8 mouse cellular contexts compared by ENCODE assay signal in genomic region chr2:165233491-165234290, GRCm38 (mm10). TPM values are rescaled to one million over a fixed set of nuclear protein-coding genes. Genes with fewer than 3 reads are reported as not detected.
A peak's percentile ranks its signal among the peaks of the same experiment; 100 is the strongest.
DNase-seq lines count a peak whose midpoint lies in the region; ATAC-seq and TF ChIP-seq lines count a peak whose summit lies in the region.

No protein-coding gene starts in this region.

- TF ChIP-seq CTCF in midbrain, postnatal 0 days (IDR thresholded peaks at IDR 0.05) = peak; percentile 65

- no peaks in the 10 kb centered on the region for H3K9me3 ChIP-seq in intestine, embryonic 14.5 days (ENCODE audit: control insufficient read depth, low read length)
- no peaks in the 10 kb centered on the region for H3K9me3 ChIP-seq in liver, embryonic 11.5 days (ENCODE audit: control insufficient read depth, low read length)
- no peaks in the 10 kb centered on the region for H3K9me3 ChIP-seq in midbrain, postnatal 0 days (ENCODE audit: low read length)
- H3K9me3 ChIP-seq in stomach, embryonic 16.5 days (replicated peaks; ENCODE audit: control insufficient read depth, low read length) = no peaks in the 10 kb centered on the region

- H3K4me3 ChIP-seq in intestine, embryonic 14.5 days (ENCODE audit: low read depth, low read length) = peak overlapping the region; percentile 48
- peak overlapping the region; percentile 47 for H3K4me3 ChIP-seq in liver, embryonic 11.5 days (ENCODE audit: low read depth, low read length)
- H3K4me3 ChIP-seq in midbrain, postnatal 0 days (ENCODE audit: low read depth, low read length) = peak overlapping the region; percentile 80
- peak overlapping the region; percentile 59 for H3K4me3 ChIP-seq in stomach, embryonic 16.5 days (replicated peaks; ENCODE audit: low read length)

- H3K4me2 ChIP-seq in intestine, embryonic 14.5 days (ENCODE audit: low read length) = peak overlapping the region; percentile 98
- peak overlapping the region; percentile 70 for H3K4me2 ChIP-seq in liver, embryonic 11.5 days
- H3K4me2 ChIP-seq in midbrain, postnatal 0 days (ENCODE audit: low read depth, low read length, poor library complexity, severe bottlenecking) = peak overlapping the region; percentile 97
- H3K4me2 ChIP-seq in stomach, embryonic 16.5 days (ENCODE audit: low read depth, low read length) = peak overlapping the region; percentile 98

- under 1% methylated on average over 77 of the region's 82 CpGs for WGBS in intestine, embryonic 14.5 days
- WGBS in liver, embryonic 11.5 days = 2% methylated on average over 76 of the region's 82 CpGs
- WGBS in midbrain, postnatal 0 days = under 1% methylated on average over 61 of the region's 82 CpGs
- WGBS in stomach, embryonic 16.5 days = under 1% methylated on average over 80 of the region's 82 CpGs

- H3K27ac ChIP-seq in intestine, embryonic 14.5 days (ENCODE audit: low read depth) = no peak overlapping the region
- H3K27ac ChIP-seq in liver, embryonic 11.5 days (ENCODE audit: low read depth, low read length) = no peak overlapping the region
- H3K27ac ChIP-seq in midbrain, postnatal 0 days (ENCODE audit: low read depth, low read length) = peak overlapping the region; percentile 67; the same call in 1 of the 2 replicates
- no peak overlapping the region for H3K27ac ChIP-seq in stomach, embryonic 16.5 days (ENCODE audit: low read length)

- no peaks in the 10 kb centered on the region for H3K36me3 ChIP-seq in intestine, embryonic 14.5 days (ENCODE audit: control insufficient read depth, insufficient read depth, low read length)
- no peaks in the 10 kb centered on the region for H3K36me3 ChIP-seq in liver, embryonic 11.5 days (ENCODE audit: control insufficient read depth, insufficient read depth, low read length)
- no peaks in the 10 kb centered on the region for H3K36me3 ChIP-seq in midbrain, postnatal 0 days (ENCODE audit: insufficient read depth, low read length)
- H3K36me3 ChIP-seq in stomach, embryonic 16.5 days (ENCODE audit: control insufficient read depth, insufficient read depth, low read length) = no peaks in the 10 kb centered on the region

- no peak; the same call in 1 of the 2 replicates for ATAC-seq in intestine, embryonic 14.5 days (replicated peaks; ENCODE audit: low FRiP score, low TSS enrichment, low read depth)
- ATAC-seq in liver, embryonic 11.5 days (replicated peaks; ENCODE audit: low FRiP score) = no peak
- peak; percentile 25 for ATAC-seq in midbrain, postnatal 0 days (ENCODE audit: low FRiP score)
- ATAC-seq in stomach, embryonic 16.5 days (ENCODE audit: insufficient read depth, low FRiP score) = no peak

- DNase-seq in layer of hippocampus, adult 11-12 months (ENCODE audit: low spot score) = peak; percentile 46
- no peak for DNase-seq in layer of hippocampus, adult 9-10 months (ENCODE audit: low spot score)
- peak; percentile 61 to 72 for DNase-seq in cerebellum, postnatal 36 days
- peak; percentile 27 to 49 for DNase-seq in gastrocnemius, postnatal 36 days
- DNase-seq in intestine, embryonic 14.5 days (ENCODE audit: low spot score) = peak; percentile 80
- DNase-seq in liver, embryonic 11.5 days (ENCODE audit: low spot score) = peak; percentile 46
- DNase-seq in midbrain, postnatal 0 days (ENCODE audit: low spot score) = peak; percentile 43

- intact Hi-C loops in gastrocnemius, postnatal 36 days (cut with DNase I) = loop anchor here (1.0 kb wide), 1 partner anchor 104 kb away; no protein-coding TSS in a partner anchor

- H3K27me3 ChIP-seq in intestine, embryonic 14.5 days (replicated peaks; ENCODE audit: control insufficient read depth, insufficient read depth, low read length) = peaks cover 96% of the 10 kb centered on the region
- H3K27me3 ChIP-seq in liver, embryonic 11.5 days (replicated peaks; ENCODE audit: control insufficient read depth, insufficient read depth, low read length) = peaks cover 94% of the 10 kb centered on the region
- H3K27me3 ChIP-seq in midbrain, postnatal 0 days (ENCODE audit: insufficient read depth, low read length) = no peaks in the 10 kb centered on the region
- peaks cover 86% of the 10 kb centered on the region for H3K27me3 ChIP-seq in stomach, embryonic 16.5 days (ENCODE audit: control insufficient read depth, insufficient read depth, low read length)

- peak overlapping the region; percentile 29 for H3K9ac ChIP-seq in intestine, embryonic 14.5 days (ENCODE audit: low read length)
- H3K9ac ChIP-seq in liver, embryonic 11.5 days (ENCODE audit: low read depth, low read length) = no peak overlapping the region
- peak overlapping the region; percentile 84 for H3K9ac ChIP-seq in midbrain, postnatal 0 days (replicated peaks; ENCODE audit: low read length, poor library complexity, severe bottlenecking)
- peak overlapping the region; percentile 66 for H3K9ac ChIP-seq in stomach, embryonic 16.5 days (ENCODE audit: low read length)

- peaks cover 11% of the 10 kb centered on the region; the same call in 1 of the 2 replicates for H3K4me1 ChIP-seq in intestine, embryonic 14.5 days (replicated peaks; ENCODE audit: control insufficient read depth, insufficient read depth, low read length)
- H3K4me1 ChIP-seq in liver, embryonic 11.5 days (replicated peaks; ENCODE audit: control insufficient read depth, insufficient read depth, low read length) = no peaks in the 10 kb centered on the region
- H3K4me1 ChIP-seq in midbrain, postnatal 0 days (ENCODE audit: insufficient read depth, low read length) = no peaks in the 10 kb centered on the region; the same call in 1 of the 2 replicates
- peaks cover 8% of the 10 kb centered on the region; the same call in 1 of the 2 replicates for H3K4me1 ChIP-seq in stomach, embryonic 16.5 days (ENCODE audit: control insufficient read depth, insufficient read depth, low read length)

RNA-seq across cellular contexts. Expression of gene Cdh22, which starts 1.0 kb away (rescaled TPM):
- under 1 TPM; 0.10 to 0.20 TPM for total RNA-seq in gastrocnemius, postnatal 36 days (2021)
- polyA plus RNA-seq in intestine, embryonic 14.5 days (2014; fragmentation: Nextera tagmentation; extraction: Ambion mirVana) = 0.11 and 0.12 TPM in 2 replicates
- 0.11 and 0.17 TPM in 2 replicates for polyA plus RNA-seq in liver, embryonic 11.5 days (2014; fragmentation: Nextera tagmentation; extraction: Ambion mirVana)
- 41.3 and 47.9 TPM in 2 replicates for total RNA-seq in midbrain, postnatal 0 days (2014; rRNA removed)
- polyA plus RNA-seq in midbrain, postnatal 0 days (2015; fragmentation: Nextera tagmentation; extraction: Ambion mirVana) = 21.9 and 23.2 TPM in 2 replicates
- polyA plus RNA-seq in stomach, embryonic 16.5 days (2015; fragmentation: Nextera tagmentation; extraction: Ambion mirVana) = 0.19 and 0.21 TPM in 2 replicates

RNA-seq across cellular contexts. Expression of gene Slc35c2, which starts 54.0 kb away (rescaled TPM):
- total RNA-seq in gastrocnemius, postnatal 36 days (2021) = 10 to 100 TPM; 19.5 to 20.8 TPM
- polyA plus RNA-seq in intestine, embryonic 14.5 days (2014; fragmentation: Nextera tagmentation; extraction: Ambion mirVana) = 50.5 and 52.4 TPM in 2 replicates
- polyA plus RNA-seq in liver, embryonic 11.5 days (2014; fragmentation: Nextera tagmentation; extraction: Ambion mirVana) = 53.0 and 64.4 TPM in 2 replicates
- 89.6 and 98.9 TPM in 2 replicates for total RNA-seq in midbrain, postnatal 0 days (2014; rRNA removed)
- polyA plus RNA-seq in midbrain, postnatal 0 days (2015; fragmentation: Nextera tagmentation; extraction: Ambion mirVana) = 68.7 and 69.3 TPM in 2 replicates
- 67.3 and 68.9 TPM in 2 replicates for polyA plus RNA-seq in stomach, embryonic 16.5 days (2015; fragmentation: Nextera tagmentation; extraction: Ambion mirVana)

Comparison
In these comparisons a context has a peak if more than half of its experiments do, and no peak if none do; other contexts are left out.
1. RNA of gene Cdh22, which starts 1.0 kb away (polyA plus RNA-seq): 21.9 to 23.2 TPM in midbrain, postnatal 0 days; 0.19 to 0.21 TPM in stomach, embryonic 16.5 days, 0.11 to 0.12 TPM in intestine, embryonic 14.5 days and 0.11 to 0.17 TPM in liver, embryonic 11.5 days; every median in the first group is over 10 times any median in the second.
2. Peak in every context shown above with its lines, with median percentiles within 50 percentile points of each other: H3K4me2 ChIP-seq and H3K4me3 ChIP-seq.